Mouse (Mus musculus) Patski (cell line): ENCODE results near the gene Nisch. TPM values are rescaled to one million over a fixed set of nuclear protein-coding genes. Genes with fewer than 3 reads are reported as not detected.

ENCODE experiments used
- ATAC-seq: fragments of 100-300 bp; one replicate; pipeline ENCODE4 v1.8.0; 2021
- CTCF ChIA-PET: fragments of 350-600 bp; sonication (Branson Sonifier 250); formaldehyde crosslinking; loops from one replicate; lab custom pipeline; 2022; ENCODE audit warnings: inconsistent platforms; lab: Charles Lee
- POLR2A ChIA-PET: fragments of 350-600 bp; sonication (Branson Sonifier 250); formaldehyde crosslinking; loops from one replicate; lab custom pipeline; 2022; ENCODE audit warnings: antibody characterized with exemption, inconsistent platforms; lab: Charles Lee
- DNase-seq: peaks from one replicate; pipeline ENCODE4 v3.0.0-alpha.2; 2011; ENCODE audit warnings: low read depth, low spot score
- H3K27me3 ChIP-seq: fragments of 371-371 bp; one replicate; pipeline ENCODE4 v1.5.1; 2021
- CTCF ChIP-seq: fragments of 100-300 bp; IDR thresholded peaks from one replicate; pipeline ENCODE4 v1.5.1; 2021
- in situ Hi-C: fragments of 300-500 bp; cut with MboI; formaldehyde crosslinking; loops from 3 replicates; pipeline ENCODE4 v1.11.1; 2018; ENCODE audit warnings: low pct_unique_long_range_greater_than_20kb, mixed read lengths
- polyA plus RNA-seq: library from polyadenylated mRNA; unstranded; gene quantifications from one replicate; pipeline ENCODE4 v1.2.3, GENCODE M21; 2021

Gene Nisch
- polyA plus RNA-seq, 1 experiment from 2014 or later: 564 TPM

DNA sequence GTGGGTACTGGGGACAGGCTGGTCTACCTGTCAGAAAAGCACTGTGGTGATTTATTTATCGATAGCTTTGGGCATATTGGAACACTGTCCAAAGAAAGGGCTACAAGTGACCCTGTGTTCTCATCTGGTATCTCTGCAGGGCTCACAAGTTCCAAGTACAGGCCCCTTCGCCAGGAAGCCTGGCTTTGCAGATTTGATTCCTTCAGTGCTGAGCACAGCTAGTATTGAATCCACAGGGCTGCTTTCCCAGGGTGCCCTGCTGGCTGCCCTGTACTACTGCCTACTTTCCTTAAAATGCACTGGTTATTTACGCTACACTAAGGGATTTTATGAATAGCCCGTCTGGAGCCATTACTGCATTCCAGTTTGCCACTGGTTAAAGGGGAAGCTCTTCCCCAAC, 35.2 kb downstream of the Nisch start:
- ChIA-PET CTCF (interaction anchor here (1.2 kb wide), 1 partner anchor 14 kb away, joined by 6 read pairs; the partner anchor contains the start of gene Stab1), POLR2A (interaction anchor here (0.9 to 2.0 kb wide), 2 partner anchors 14 to 177 kb away, joined by 3 to 8 read pairs; no protein-coding TSS in a partner anchor)
- in situ Hi-C loops: no loop called here
- DNase-seq (no peak), ATAC-seq (no peak)
- H3K27me3 ChIP-seq: no peaks in the 10 kb centered on the region
- TF ChIP-seq CTCF: no peak

- POLR2A ChIA-PET: no interaction called here
- DNase-seq (no peak), ATAC-seq (no peak)
- no peak for TF ChIP-seq CTCF
- CTCF ChIA-PET: interaction anchor here (1.9 kb wide), 1 partner anchor 13 kb away, joined by 4 read pairs; no protein-coding TSS in a partner anchor
- in situ Hi-C loops: no loop called here
- no peaks in the 10 kb centered on the region for H3K27me3 ChIP-seq
Measured at GRCm38 (mm10) chr14:31179677-31180365, 36.9 kb downstream of the Nisch start.

GRCm38 (mm10) chr14:31177715-31178114, 39.0 kb downstream of the Nisch start:
- ATAC-seq (no peak), DNase-seq (no peak)
- in situ Hi-C loops: no loop called here
- TF ChIP-seq CTCF: no peak
- no peaks in the 10 kb centered on the region for H3K27me3 ChIP-seq
- CTCF ChIA-PET: no interaction called here
- POLR2A ChIA-PET: no interaction called here

DNA sequence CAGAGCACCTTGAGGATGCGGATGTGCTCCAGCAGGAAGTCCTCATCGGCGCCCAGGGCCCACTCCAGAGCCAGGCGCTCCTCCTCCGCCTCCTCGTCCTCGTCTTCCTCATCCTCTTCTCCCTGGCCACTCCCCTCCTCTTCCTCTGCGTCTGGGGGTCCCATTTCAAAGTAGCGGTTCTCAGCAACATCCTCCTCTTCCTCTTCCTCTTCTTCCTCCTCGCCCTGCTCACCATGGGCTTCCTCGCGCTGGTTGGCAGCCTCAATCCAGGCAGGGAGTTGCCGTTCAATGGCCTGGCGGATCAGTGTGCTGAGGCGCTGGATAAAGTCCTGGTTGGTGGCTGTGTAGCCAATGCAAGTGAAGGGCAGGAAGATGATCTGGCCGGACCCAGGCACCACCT, 39.5 kb downstream of the Nisch start:
- in situ Hi-C loops: no loop called here
- CTCF ChIA-PET: no interaction called here
- H3K27me3 ChIP-seq: no peaks in the 10 kb centered on the region
- POLR2A ChIA-PET: no interaction called here
- no peak for TF ChIP-seq CTCF
- no peak for DNase-seq
- ATAC-seq: no peak

DNA sequence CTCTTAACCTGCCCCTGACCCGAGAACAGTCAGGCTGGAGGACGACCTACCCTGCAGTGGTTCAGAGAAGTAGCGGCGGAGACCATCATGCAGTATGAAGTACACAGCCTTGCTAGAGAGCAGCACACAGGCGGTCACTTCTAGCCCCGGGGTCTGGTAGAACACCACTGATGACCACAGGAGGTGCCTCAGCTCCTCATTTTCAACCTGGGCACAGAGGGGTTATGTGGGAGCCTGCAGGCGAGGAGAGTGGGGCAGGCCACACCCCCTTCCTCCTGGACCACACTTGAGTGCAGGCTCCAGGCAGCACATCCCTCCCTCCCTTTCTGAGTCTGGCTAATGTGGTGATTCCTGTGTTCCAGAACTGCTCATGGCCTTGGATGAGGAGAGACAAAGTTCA, 43.2 kb downstream of the Nisch start:
- H3K27me3 ChIP-seq: no peaks in the 10 kb centered on the region
- no peak for DNase-seq
- CTCF ChIA-PET: no interaction called here
- POLR2A ChIA-PET: interaction anchor here (1.1 to 1.4 kb wide), 2 partner anchors 14 to 17 kb away, joined by 3 read pairs; no protein-coding TSS in a partner anchor
- no peak for TF ChIP-seq CTCF
- in situ Hi-C loops: no loop called here
- ATAC-seq: no peak

DNA sequence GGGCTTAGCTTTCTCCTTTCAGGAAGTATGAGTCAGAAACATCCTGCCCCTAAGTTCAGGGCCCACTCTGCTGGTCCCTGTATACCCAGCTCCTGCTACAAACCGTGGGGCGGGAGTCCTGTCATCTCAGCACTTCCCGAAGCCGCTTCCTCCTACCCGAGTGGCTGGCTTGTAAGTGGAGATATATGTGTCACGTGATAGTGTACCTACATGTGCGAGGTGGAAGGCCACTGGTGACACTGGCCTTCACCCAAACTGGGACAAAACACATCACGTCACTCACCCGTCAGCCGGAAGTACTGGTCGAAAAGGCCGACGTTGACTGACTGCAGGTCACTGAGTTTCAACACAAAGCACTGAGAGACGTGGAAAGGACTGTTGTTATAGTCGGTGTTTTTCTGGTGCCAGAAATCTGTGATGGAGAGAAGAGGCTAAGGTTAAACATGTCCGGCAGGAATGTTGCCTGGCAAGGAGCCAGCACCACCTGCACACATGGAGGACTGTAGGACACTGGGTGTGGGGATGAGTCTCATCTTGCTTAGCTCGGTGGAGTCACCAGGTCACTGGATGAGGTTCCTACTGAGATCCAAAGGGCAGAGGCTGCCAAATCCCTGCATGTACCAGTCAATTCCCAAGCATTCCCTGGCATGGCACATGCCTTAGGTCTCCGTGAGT, 43.8 kb downstream of the Nisch start:
- no peaks in the 10 kb centered on the region for H3K27me3 ChIP-seq
- DNase-seq (no peak), ATAC-seq (no peak)
- ChIA-PET CTCF (no interaction called here), POLR2A (interaction anchor here (1.1 to 1.4 kb wide), 2 partner anchors 15 to 18 kb away, joined by 3 read pairs; no protein-coding TSS in a partner anchor)
- in situ Hi-C loops: no loop called here
- TF ChIP-seq CTCF: no peak

GRCm38 (mm10) chr14:31171821-31172220, 44.9 kb downstream of the Nisch start:
- TF ChIP-seq CTCF: no peak
- ChIA-PET CTCF (no interaction called here), POLR2A (no interaction called here)
- in situ Hi-C loops: no loop called here
- H3K27me3 ChIP-seq: no peaks in the 10 kb centered on the region
- ATAC-seq (no peak), DNase-seq (no peak)

DNA sequence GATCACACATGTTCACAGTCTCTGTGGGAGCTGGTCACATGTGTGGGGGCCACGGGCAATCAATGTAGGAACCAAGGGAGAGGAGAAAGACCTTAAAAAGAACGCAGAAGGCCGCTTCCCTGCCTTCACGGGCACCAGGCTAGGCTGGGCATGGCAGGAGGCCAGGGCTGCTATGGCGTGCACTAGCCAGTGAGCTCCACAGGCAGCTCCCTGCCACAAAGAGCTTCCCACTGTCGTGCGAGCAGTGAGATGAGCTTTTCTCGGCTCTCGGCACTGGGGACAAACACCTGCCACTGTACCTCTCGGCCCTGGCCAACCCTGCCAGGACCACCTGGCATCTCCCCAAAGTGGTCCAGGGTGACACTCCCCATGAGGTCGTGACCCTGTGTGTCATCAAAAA, 45.4 kb downstream of the Nisch start:
- no peaks in the 10 kb centered on the region for H3K27me3 ChIP-seq
- CTCF ChIA-PET: no interaction called here
- no peak for ATAC-seq
- DNase-seq: no peak
- POLR2A ChIA-PET: no interaction called here
- in situ Hi-C loops: no loop called here
- no peak for TF ChIP-seq CTCF

DNA sequence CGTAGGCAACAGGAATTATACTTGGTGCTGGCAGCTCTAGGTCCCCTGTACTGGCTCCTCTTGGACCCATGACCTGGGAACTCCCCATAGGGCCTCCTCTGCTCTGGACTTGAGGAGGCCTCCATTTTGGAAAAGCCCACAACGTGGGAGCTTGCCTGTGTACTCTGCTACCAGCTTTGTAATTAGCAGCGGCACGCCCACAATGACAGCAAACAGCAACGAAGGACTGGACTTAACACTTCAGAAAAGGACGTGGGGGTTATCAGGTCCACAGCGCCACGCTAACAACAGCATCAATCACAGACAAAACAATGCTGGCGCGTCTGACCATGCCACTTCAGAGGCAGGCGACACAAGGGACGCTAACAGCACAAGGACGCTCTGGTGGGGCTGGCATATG, 45.8 kb downstream of the Nisch start:
- DNase-seq: no peak
- H3K27me3 ChIP-seq: no peaks in the 10 kb centered on the region
- ChIA-PET POLR2A (no interaction called here), CTCF (interaction anchor here (0.9 kb wide), 1 partner anchor 29 kb away, joined by 4 read pairs; no protein-coding TSS in a partner anchor)
- no peak for ATAC-seq
- no peak for TF ChIP-seq CTCF
- in situ Hi-C loops: no loop called here

GRCm38 (mm10) chr14:31169508-31169907, 47.2 kb downstream of the Nisch start:
- ATAC-seq: no peak
- no peak for TF ChIP-seq CTCF

DNA sequence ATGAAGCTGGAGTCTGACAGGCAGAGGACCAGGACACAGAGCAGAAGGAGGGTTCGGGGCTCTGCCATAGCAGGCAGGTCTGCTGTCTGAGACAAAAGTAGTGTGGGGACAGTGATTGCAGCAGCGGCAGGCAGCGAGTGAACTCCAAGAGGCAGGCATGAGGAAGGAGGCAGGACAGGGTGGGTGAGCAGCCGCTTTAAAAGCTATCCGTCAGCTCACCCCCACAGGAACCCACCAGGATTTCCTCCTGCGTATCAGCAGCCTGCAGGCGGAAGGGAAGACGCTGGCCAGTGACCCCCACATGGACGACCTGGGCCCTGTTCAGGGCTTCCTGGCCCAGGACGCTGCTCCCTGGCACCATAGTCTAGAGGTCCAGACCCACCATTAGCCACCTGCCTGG, 48.3 kb downstream of the Nisch start, which contains the start of gene Stab1:
Gene Stab1, minus strand, starts transcription at position 217 of the 400 bp plus-strand sequence.
- no peak for DNase-seq
- CTCF ChIA-PET: interaction anchor here (1.2 to 2.0 kb wide), 2 partner anchors 11 to 13 kb away, joined by 3 to 6 read pairs; no protein-coding TSS in a partner anchor
- ATAC-seq: no peak

More at GRCm38 (mm10) chr14:31169508-31169907, 47.2 kb downstream of the Nisch start:
- POLR2A ChIA-PET: interaction anchor here (1.1 kb wide), 1 partner anchor 21 kb away, joined by 3 read pairs; no protein-coding TSS in a partner anchor
- DNase-seq: no peak
- in situ Hi-C loops: no loop called here
- no peaks in the 10 kb centered on the region for H3K27me3 ChIP-seq
- CTCF ChIA-PET: no interaction called here

More for the DNA sequence above, 48.3 kb downstream of the Nisch start, which contains the start of gene Stab1:
- in situ Hi-C loops: no loop called here
- no peak for TF ChIP-seq CTCF
- H3K27me3 ChIP-seq: no peaks in the 10 kb centered on the region
- POLR2A ChIA-PET: interaction anchor here (0.9 kb wide), 1 partner anchor 37 kb away, joined by 3 read pairs; no protein-coding TSS in a partner anchor
